Mouse (Mus musculus) midbrain, embryonic 14.5 days (tissue): ENCODE results near the gene Klhl22. TPM values are rescaled to one million over a fixed set of nuclear protein-coding genes. Genes with fewer than 3 reads are reported as not detected.

Experiments used
- ATAC-seq: fragments of 200-750 bp; cut with Nextera tagmentation; 2 replicates; pipeline ENCODE4 v1.8.0; 2017; ENCODE audit warnings: moderate number of reproducible peaks, moderate library complexity; ENCODE audit not compliant: low FRiP score, low TSS enrichment
- DNase-seq: peaks from one replicate; pipeline ENCODE4 v3.0.0-alpha.2; 2015
- H3K27ac ChIP-seq: fragments of 300-500 bp; sonication (generic); replicated peaks from 2 replicates; pipeline ENCODE4 v1.5.1; 2014; ENCODE audit warnings: mild to moderate bottlenecking, low read depth, low read length, moderate library complexity
- H3K27me3 ChIP-seq: fragments of 300-500 bp; sonication (generic); 2 replicates; pipeline ENCODE4 v1.6.1; 2014; ENCODE audit warnings: low read length, control low read depth, mixed read lengths; ENCODE audit not compliant: control insufficient read depth, insufficient read depth
- H3K36me3 ChIP-seq: fragments of 300-500 bp; sonication (generic); 2 replicates; pipeline ENCODE4 v1.6.1; 2014; ENCODE audit warnings: low read length, control low read depth; ENCODE audit not compliant: control insufficient read depth, insufficient read depth
- H3K4me1 ChIP-seq: fragments of 300-500 bp; sonication (generic); 2 replicates; pipeline ENCODE4 v1.6.1; 2014; ENCODE audit warnings: mild to moderate bottlenecking, antibody characterized with exemption, low read length, control low read depth; ENCODE audit not compliant: control insufficient read depth, insufficient read depth
- H3K4me2 ChIP-seq: fragments of 300-500 bp; sonication (generic); 2 replicates; pipeline ENCODE4 v1.6.1; 2014; ENCODE audit warnings: mild to moderate bottlenecking, low read length, moderate library complexity
- H3K4me3 ChIP-seq: fragments of 300-500 bp; sonication (generic); replicated peaks from 2 replicates; pipeline ENCODE4 v1.5.1; 2014; ENCODE audit warnings: low read depth, low read length
- H3K9ac ChIP-seq: fragments of 300-500 bp; sonication (generic); replicated peaks from 2 replicates; pipeline ENCODE4 v1.6.1; 2014; ENCODE audit warnings: mild to moderate bottlenecking, low read length, moderate library complexity
- H3K9me3 ChIP-seq: fragments of 300-500 bp; sonication (generic); 2 replicates; pipeline ENCODE4 v1.6.1; 2016; ENCODE audit warnings: low read length, control low read depth, mixed read lengths; ENCODE audit not compliant: control insufficient read depth
- WGBS: fragments of 180-500 bp; shearing (Covaris S2); extraction: QIAGEN DNeasy Blood & Tissue Kit; methylation state at CpG from one replicate; pipeline ENCODE4 v1.1.7; 2014; 5-methylcytosine and 5-hydroxymethylcytosine counted together
- polyA plus RNA-seq: library from polyadenylated mRNA; unstranded; fragments of >200 nt; fragmentation: Nextera tagmentation; extraction: Ambion mirVana; gene quantifications from 2 replicates; pipeline ENCODE4 v1.2.1, GENCODE M21; 2014

Gene Klhl22
- 75.5 and 75.6 TPM in 2 replicates for polyA plus RNA-seq

DNA sequence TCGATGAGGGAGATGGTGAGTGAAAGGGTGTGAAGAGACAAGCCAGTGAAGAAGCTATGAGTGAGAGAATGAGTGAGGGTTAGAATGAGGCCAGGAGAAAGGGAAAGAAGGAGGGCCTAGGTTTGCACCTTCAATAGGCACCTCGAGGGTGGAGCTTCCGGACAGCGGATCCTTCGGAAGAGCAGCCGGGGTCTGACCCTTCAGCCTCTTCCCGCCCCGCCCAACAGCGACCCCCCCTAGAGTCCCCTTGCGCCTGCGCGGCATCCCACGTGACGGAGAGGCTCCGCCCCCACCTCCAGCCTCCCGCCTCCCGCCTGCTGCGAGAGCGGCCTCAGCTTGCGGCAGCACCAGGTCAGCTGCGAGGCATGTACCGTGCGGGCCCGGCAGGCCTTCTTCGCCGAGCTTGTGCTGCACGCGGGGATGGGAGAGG lies at the start of gene Klhl22:
TSS of gene Klhl22 (plus strand) at position 275 of the 430 bp plus-strand sequence.
- ATAC-seq (peak; percentile 96), DNase-seq (peak; percentile 97)
- peaks cover 19% of the 10 kb centered on the region for H3K4me1 ChIP-seq
- H3K36me3 ChIP-seq, result 0 out of 2 replicates have a peak, but pooled peaks cover 4% of the 10 kb centered on the region
- peak within 1 kb of the TSS; percentile 84 for H3K27ac ChIP-seq
- peak within 1 kb of the TSS; percentile 71 for H3K4me3 ChIP-seq
- H3K4me2 ChIP-seq, result peak within 1 kb of the TSS; percentile 87
- peak within 1 kb of the TSS; percentile 86 for H3K9ac ChIP-seq
- 1% methylated on average over 27 of the region's 28 CpGs for WGBS
- H3K9me3 ChIP-seq, result no peaks in the 10 kb centered on the region
- H3K27me3 ChIP-seq, result no peaks in the 10 kb centered on the region

DNA sequence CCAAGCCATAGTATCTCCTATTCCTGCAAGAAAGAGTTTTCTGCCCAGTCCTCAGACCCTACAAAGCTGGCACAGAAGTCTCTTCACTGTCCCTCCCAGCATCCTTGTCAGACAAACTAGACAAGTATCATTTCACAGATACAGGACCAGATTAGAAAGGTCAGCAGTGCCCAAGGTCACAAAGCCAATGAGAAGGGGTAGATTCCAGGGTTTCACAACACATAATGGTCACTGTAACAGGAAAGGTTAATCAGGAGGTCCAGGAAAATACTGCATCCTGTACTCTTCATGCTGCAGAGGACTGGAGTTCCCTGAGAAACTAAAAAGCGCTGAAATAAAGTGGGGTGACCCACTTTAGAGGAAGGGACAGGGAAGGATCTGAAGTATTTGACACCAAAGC lies 41.6 kb upstream of the Klhl22 start:
- Histone ChIP-seq H3K27me3 (no peaks in the 10 kb centered on the region), H3K27ac (no peak overlapping the region), H3K9ac (no peak overlapping the region), H3K4me3 (no peak overlapping the region), H3K4me1 (peaks cover 11% of the 10 kb centered on the region), H3K4me2 (no peak overlapping the region), H3K9me3 (no peaks in the 10 kb centered on the region), H3K36me3 (no peaks in the 10 kb centered on the region)
- 92% methylated on average over 1 of the region's 1 CpGs for WGBS
- DNase-seq (no peak), ATAC-seq (no peak)

DNA sequence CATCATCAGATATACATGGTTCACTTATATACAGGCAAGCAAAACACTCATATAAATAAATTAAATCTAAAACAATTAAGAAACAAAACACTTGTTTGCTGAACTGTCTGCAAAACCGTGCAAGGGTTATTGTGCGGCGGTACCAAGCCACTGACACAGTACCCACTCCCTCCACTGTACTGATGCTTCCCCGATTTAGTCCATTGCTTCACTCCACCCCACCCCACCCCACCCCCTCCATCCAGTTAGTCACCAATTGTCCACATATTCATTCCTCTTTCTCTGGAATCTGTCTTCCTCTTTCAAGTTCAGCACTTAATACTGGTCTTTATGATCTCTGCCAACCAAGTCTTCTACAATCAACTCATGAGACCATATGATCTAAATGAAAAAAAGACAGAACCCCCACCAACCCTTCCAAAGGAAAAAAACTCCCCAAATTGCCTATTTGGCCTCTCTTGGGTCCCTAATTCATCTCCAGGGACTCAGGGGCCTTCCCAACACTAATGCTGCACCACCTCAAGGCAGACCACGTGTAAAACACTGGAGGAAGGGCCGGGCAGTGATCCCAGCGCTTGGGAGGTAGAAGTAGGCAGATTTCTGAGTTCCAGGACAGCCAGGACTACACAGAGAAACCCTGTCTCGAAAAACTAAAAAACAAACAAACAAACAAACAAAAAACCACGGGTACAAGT lies 38.2 kb upstream of the Klhl22 start:
- 77% methylated on average over 9 of the region's 9 CpGs for WGBS
- DNase-seq (no peak), ATAC-seq (no peak)
- H3K27ac ChIP-seq, result no peak overlapping the region
- H3K4me3 ChIP-seq, result peak overlapping the region; percentile 89
- H3K27me3 ChIP-seq, result no peaks in the 10 kb centered on the region
- H3K4me2 ChIP-seq, result peak overlapping the region; percentile 94
- H3K9me3 ChIP-seq, result no peaks in the 10 kb centered on the region
- peaks cover 11% of the 10 kb centered on the region for H3K4me1 ChIP-seq
- H3K9ac ChIP-seq, result peak overlapping the region; percentile 90; the same call in 1 of the 2 replicates
- H3K36me3 ChIP-seq, result no peaks in the 10 kb centered on the region

DNA sequence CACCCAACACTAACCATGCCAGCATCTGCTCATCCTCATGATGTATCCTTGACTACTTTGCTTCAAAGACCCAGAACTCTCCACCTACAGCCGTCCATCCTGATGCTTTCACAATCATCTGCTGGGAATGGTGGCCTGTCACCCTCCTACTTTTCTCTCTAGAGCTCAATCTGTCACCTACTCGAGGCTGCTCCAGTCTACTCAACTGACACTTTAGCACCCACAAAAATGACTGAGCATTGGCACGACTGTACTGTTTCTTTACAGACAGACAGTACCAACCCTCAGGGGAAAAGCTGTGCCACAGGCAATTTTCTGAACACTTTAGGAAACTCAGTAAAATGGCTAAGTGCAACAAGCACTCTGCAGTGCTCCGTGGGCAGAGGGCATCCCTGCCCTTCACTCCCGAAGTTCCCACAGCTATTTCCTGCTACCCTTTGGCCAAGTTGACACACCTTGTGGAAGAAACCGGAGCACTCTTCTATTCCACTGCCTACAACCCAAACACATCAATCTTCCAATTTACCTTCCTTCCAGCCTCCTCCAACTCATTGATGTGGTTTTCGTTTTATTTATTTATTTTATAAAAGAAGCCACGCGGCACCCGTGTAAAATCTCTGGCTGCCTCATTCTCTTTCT lies 37.5 kb upstream of the Klhl22 start:
- H3K36me3 ChIP-seq, result no peaks in the 10 kb centered on the region
- DNase-seq (no peak), ATAC-seq (no peak)
- peak overlapping the region; percentile 89 for H3K4me3 ChIP-seq
- no peaks in the 10 kb centered on the region for H3K27me3 ChIP-seq
- 10% methylated on average over 10 of the region's 10 CpGs for WGBS
- H3K9me3 ChIP-seq, result no peaks in the 10 kb centered on the region
- H3K4me1 ChIP-seq, result peaks cover 11% of the 10 kb centered on the region
- H3K4me2 ChIP-seq, result peak overlapping the region; percentile 94
- H3K9ac ChIP-seq, result peak overlapping the region; percentile 90
- H3K27ac ChIP-seq, result peak overlapping the region; percentile 79

DNA sequence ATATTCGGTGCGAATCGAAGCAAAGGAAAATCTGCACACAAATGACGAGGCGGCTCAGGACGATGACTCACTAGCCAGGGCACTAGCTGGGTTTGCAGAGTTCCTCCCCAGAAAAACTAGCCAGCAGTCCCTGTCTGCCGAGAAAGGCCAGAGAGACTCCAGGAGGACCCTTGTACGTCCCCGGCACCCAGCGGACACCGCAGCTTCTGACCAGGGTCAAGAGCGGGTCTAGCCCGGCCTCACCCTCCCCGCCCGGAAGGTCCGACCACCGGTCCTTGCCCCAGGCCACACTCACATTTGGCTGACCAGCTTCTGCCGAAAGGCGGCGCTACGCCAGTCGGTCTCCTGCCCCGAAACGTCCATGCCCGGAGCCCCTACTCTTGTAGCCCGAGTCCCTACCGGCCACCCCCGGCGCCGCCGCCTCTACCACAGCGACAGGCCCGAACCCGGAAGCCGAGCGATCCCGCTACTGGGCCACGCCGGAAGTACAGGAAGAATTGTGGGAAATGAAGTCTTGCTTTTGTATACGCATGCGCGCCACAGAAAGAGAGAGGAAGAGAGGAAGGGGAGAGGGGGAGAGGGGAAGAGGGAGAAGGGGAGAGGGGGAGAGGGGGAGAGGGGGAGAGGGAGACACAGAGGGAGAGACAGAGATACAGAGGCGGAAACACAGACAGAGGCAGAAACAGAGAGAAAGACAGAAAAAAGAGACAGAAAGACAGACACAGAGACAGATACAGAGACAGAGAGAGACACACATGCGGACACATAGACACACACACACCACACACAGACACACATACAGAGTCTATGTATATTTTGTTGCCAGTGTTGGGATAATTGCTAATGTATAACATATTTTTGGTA lies 36.7 kb upstream of the Klhl22 start:
- peak; percentile 91 for ATAC-seq
- Histone ChIP-seq H3K27me3 (no peaks in the 10 kb centered on the region), H3K36me3 (no peaks in the 10 kb centered on the region), H3K4me3 (peak overlapping the region; percentile 89), H3K4me2 (peak overlapping the region; percentile 94), H3K27ac (peak overlapping the region; percentile 79), H3K9ac (peak overlapping the region; percentile 90), H3K4me1 (peaks cover 11% of the 10 kb centered on the region), H3K9me3 (no peaks in the 10 kb centered on the region)
- WGBS, result 2% methylated on average over 44 of the region's 44 CpGs
- peak; percentile 95 for DNase-seq

DNA sequence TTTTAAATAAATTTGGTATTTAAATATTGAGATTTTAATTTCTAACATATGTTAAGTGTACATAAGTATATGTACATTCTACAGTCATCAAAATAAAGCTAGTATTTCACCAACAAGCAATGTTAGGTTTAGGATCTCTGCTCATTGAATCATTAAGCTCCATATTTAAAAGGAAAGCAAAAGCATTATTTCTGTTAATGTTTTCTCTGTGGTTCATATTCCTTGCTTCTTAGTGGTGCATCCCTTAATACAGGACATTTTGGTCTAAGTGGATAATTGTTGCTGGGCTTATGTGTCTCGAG lies 36.1 kb upstream of the Klhl22 start:
- ATAC-seq (no peak), DNase-seq (peak; percentile 9)
- peaks cover 11% of the 10 kb centered on the region for H3K4me1 ChIP-seq
- H3K4me2 ChIP-seq, result peak overlapping the region; percentile 94
- WGBS, result 96% methylated on average over 1 of the region's 1 CpGs
- H3K27ac ChIP-seq, result no peak overlapping the region
- no peaks in the 10 kb centered on the region for H3K36me3 ChIP-seq
- H3K9me3 ChIP-seq, result no peaks in the 10 kb centered on the region
- peak overlapping the region; percentile 89; the same call in 1 of the 2 replicates for H3K4me3 ChIP-seq
- H3K27me3 ChIP-seq, result no peaks in the 10 kb centered on the region
- no peak overlapping the region for H3K9ac ChIP-seq

DNA sequence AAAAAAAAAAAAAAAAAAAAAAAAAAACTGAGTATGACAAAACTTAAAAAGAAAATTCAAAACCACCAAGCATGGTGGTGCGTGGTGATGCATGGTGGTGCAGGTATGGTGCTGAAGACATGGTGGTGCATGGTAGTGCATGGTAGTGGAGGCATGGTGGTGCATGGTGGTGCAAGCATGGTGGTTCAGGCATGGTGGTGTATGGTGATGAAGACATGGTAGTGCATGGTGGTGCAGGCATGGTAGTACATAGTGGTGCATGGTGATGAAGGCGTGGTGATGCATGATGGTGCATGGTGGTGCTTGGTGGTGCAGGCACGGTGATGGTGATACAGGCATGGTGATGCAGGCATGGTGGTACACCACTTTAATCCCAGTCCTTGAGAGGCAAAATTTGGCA lies 35.0 kb upstream of the Klhl22 start:
- no peak overlapping the region for H3K4me3 ChIP-seq
- no peaks in the 10 kb centered on the region for H3K36me3 ChIP-seq
- 96% methylated on average over 3 of the region's 3 CpGs for WGBS
- no peak for ATAC-seq
- no peak overlapping the region for H3K4me2 ChIP-seq
- no peaks in the 10 kb centered on the region for H3K27me3 ChIP-seq
- no peak for DNase-seq
- no peak overlapping the region for H3K27ac ChIP-seq
- no peaks in the 10 kb centered on the region for H3K9me3 ChIP-seq
- no peak overlapping the region for H3K9ac ChIP-seq
- H3K4me1 ChIP-seq, result peaks cover 11% of the 10 kb centered on the region

DNA sequence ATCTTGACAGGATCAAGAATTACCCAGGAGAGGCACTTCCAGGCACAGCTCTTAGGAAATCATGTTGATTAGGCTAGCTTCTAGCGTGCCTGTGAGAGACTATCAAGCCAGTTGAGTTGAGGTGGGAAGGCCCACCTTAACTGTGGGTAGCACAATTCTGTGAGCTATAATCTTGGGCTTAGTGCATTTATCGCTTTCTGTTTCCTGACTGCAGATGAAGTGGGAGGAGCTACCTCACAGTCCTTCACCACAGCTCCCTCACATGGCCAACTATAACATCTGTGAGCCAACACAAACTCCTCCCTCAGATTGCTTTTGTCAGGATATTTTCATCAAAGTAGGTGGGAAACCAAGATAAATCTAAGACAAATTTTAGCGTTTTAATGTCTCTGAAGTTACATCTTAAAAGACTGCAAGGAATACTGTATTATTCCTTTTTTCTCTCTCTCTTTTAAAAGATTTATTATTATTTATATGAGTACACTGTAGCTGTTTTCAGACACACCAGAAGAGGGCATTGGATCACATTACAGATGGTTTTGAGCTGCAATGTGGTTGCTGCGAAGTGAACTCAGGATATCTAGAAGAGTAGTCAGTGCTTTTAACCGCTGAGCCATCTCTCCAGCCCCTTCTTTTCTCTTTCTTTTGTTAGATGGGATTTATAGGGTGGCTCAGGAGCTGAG lies 32.1 kb upstream of the Klhl22 start:
- peak; percentile 71 for DNase-seq
- H3K4me3 ChIP-seq, result no peak overlapping the region
- H3K4me2 ChIP-seq, result no peak overlapping the region; the same call in 1 of the 2 replicates
- no peaks in the 10 kb centered on the region for H3K36me3 ChIP-seq
- H3K4me1 ChIP-seq, result no peaks in the 10 kb centered on the region
- H3K27me3 ChIP-seq, result no peaks in the 10 kb centered on the region
- no peak overlapping the region for H3K27ac ChIP-seq
- WGBS, result 16% methylated on average over 5 of the region's 5 CpGs
- H3K9ac ChIP-seq, result no peak overlapping the region
- H3K9me3 ChIP-seq, result no peaks in the 10 kb centered on the region
- ATAC-seq, result no peak
